Mouse (Mus musculus) kidney, adult 10 weeks (tissue): ENCODE results near the gene Naglu. TPM values are rescaled to one million over a fixed set of nuclear protein-coding genes. Genes with fewer than 3 reads are reported as not detected.

ENCODE experiments used
- polyA plus RNA-seq: library from polyadenylated mRNA; stranded (reverse); fragments of 350-450 nt; fragmentation: Illumina TruSeq; extraction: RNeasy Lipid Tissue Mini Kit (QIAGEN cat#74804); gene quantifications from one replicate; pipeline ENCODE4 v1.2.3, GENCODE M21; 2014; ENCODE audit warnings: low read depth, low replicate concordance

Naglu gene
- polyA plus RNA-seq = 0.32 TPM

DNA sequence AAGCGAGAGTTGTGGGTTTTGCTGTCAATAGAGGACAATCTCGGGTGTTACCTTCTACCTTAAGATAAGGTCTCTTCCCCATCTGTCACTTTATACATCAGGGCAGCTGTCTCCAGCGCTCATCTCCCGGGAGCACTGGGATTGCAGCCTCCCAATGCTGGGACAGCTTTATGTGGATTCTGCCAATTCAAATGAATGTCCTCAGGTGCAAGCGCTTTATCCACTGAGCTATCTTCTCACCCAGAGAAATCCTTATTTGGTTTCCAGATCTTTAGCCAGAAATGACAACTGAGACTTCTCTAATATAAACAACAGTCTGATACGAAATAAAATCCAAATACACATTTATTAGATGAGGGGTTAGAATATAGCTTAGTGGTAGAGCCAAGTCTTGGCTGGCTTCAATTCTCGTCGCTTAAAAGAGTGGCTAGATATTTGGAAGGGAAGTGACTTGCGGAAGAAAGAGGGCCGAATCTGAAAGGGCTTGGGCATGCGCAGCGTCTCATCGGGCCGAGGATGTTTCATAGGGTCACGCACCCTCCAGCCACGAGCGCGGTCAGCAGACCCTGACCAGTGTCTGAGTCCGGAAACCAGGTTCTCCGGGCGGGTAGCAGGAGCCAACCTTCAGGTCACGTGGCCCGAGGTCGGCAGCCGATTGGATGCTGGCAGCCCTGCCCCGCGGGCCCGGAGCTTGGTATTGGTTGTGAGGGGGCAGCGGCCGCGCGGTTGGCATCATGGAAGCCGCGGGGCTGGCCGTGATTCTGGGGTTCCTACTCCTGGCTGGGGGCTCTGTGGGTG is at the start of gene Naglu:
Gene Naglu, plus strand, starts transcription at position 622 of the 798 bp plus-strand sequence.

DNA sequence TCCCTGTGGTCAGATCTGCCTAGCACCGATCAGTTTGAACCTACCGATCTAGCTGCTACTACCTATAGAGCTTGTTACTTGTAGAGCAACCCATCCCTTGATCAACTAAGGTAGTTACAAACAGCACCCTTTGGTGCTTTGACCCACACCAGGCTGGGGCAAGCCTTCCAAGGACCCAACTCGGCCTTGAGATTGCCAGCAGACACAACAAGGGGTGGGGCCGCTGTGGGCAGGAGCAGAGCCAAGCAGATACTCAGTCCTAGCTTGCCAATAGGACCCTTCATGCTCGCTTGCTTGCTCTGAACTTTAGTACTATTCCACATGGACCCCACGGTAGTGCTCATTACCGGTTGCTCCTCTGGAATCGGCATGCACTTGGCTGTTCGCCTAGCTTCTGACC is 8.3 kb downstream of the Naglu start, which contains the start of gene Hsd17b1:
Gene Hsd17b1, plus strand, starts transcription at position 291 of the 400 bp plus-strand sequence.

DNA sequence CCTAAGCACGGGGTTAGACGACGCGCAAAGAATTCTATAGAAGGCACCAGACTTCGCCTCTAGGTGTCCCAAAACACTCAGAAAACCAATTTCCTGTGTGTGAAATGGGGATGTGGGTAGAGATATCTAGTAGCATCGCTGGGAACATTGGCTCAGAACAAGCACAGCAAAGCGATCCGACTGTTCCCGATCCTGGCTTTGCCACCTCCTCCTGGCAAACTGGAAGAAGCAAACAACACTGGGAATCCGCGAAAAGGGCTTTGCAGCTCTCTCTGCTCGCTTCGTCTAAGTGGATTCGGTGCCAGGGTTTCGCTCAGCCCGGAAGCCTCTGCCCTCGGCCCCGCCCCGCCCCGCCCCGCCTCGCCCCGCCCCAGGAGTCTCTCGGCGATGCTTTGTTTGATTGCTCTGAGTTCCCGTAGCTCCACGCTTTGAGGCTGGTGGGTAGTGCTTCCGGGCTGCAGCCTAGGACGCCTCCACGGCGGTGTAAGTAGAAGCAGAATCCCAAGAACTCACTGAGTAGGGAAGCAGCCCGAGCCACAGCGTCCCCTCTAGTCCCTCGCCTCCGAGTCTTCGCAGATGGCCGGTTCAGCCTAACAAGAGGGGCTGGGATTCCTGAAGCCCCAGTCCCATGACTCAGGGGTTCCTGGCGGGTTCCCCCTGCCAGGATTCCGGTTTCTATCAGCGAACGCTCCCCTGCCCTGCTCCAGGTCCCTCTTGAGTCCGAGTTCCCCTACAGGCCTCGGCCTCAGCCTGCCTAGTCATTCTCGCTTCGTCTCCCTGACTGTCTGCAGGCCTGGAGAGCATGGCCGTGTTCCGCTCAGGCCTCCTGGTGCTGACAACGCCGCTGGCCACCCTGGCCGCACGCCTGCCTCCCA is 12.6 kb downstream of the Naglu start, which contains the start of gene Coasy:
Gene Coasy, plus strand, starts transcription at position 358 of the 875 bp plus-strand sequence.

DNA sequence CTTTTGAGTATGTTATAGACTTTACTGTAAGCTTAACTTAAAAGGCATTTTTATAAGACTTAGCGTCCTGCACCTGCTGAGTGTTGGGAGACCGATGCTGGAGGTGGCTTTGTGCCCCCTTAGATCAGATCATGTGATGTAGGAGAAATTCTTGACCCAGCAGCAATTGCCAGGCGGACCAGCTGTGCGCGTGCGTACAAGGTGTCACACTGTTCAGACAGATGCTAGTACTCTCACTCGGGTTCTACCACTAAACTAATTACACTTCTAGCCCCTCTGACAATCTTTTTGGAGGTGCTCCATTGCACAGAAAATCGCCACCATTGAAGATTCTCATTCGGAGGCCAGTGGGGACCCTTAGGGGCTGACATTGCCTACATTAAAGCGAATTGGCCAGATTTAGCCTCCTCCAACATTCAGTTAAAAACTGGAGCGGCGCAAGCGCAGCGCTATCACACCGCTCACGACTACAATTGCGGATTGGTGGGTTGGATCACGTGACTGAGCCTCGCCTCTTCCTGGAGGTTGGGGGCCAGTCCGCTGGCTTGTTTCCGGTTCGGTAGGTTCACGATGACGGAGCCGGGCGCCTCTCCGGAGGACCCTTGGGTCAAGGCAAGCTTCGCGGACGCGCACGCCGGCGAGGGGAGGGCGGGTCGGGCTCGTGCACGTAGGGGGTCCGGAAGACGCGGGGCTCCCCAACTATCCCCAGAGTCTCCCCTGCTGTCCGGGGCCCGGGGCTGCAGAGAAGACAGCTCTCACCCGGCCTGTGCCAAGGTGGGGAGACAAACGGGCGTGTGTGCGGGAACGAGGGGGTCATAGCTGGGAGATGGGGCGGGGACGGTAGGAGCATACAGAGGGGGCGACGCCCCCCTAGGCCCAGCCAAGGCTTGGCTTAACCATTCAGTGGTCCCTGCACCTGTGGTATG is 17.2 kb downstream of the Naglu start, which contains the start of gene Mlx:
Gene Mlx, plus strand, starts transcription at position 522 of the 926 bp plus-strand sequence.

DNA sequence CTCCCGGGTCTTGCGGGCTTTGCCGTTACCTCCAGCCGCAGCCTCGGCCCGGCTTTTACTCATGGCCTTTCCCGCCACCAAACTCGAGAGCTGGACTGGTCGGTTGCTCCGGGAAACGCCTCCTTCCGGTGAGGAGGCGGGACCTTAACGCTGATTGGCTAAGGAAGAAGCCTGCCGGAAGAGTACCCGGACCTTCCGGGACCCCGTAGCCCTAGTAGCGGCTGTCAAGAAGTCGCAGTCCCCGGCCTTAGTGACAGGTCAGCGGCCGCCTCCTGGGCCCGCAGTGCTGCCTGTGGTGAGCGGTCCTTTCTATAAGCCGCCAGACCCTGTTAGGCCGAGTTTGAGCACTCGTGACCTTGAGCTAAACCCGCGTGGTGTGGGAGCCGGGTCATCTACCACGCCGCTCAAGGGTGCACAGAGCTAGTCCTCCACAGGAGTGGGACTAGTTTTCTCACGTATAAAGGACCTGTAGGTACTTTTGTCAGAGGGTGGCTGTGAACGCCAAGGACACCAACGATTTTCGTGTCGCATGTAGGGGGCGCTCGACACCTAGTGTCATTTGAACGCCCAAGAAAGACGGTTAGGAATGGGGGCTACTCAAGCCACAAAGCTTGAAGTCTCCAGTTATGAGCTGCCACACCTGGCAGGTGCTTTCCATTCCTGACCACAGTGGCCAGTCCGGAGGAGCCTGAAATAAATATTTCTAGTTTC is 25.7 kb downstream of the Naglu start, which contains the start of gene Psmc3ip:
Gene Psmc3ip, minus strand, starts transcription at position 123 of the 711 bp plus-strand sequence.

DNA sequence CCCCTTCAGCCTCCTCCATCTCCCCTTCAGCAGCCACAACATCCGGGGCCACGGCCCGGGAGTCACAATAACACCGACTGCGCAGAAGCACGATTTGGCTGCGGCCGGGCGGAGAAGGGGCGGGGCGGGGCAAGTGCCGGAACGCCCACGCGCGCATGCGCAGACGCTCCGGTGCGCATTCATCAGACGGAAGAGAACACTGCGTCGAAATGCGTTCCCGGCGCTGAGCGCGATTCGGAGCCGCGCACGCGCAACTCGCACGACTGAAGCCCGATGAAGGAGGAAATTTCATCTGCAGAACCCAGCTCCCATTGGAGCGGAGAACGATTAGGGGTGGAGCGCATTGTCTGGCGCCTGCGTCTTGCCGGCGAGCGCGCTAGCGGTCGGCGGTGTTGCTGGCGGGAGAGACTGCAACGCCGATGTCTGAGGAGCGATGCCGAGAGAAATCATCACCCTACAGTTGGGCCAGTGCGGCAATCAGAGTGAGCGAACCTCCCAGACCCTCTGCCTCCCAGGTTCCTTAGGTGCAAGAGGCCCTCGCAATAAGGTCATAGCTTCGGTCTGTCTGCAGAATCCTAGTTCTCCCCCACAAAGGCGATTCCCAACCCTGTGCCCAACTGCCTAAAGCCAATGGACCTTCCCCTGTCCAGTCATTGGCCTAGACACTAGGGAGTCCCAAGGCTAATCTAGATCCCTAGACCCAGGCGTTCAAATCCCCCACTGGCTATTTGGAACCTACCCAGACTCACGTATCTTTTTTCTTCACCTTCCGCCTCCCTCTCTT is 50.1 kb downstream of the Naglu start, which contains the start of the genes Retreg3 and Tubg1:
Gene Retreg3, minus strand, starts transcription at position 133 of the 784 bp plus-strand sequence.
Gene Tubg1, plus strand, starts transcription at position 178 of the 784 bp plus-strand sequence.

Other genes starting within 250 kb of the Naglu start
- gene Stat5b, start 219.3 kb upstream of the Naglu start, polyA plus RNA-seq = 4.4 TPM
- gene Stat5a, start 210.7 kb upstream of the Naglu start, polyA plus RNA-seq = 2.6 TPM
- gene Stat3, start 130.5 kb upstream of the Naglu start, polyA plus RNA-seq = 20.1 TPM
- gene Cavin1, start 99.1 kb upstream of the Naglu start, polyA plus RNA-seq = 17.6 TPM
- gene Atp6v0a1, start 60.6 kb upstream of the Naglu start, polyA plus RNA-seq = 43.7 TPM
- not detected for gene Hsd17b1, start 8.4 kb downstream of the Naglu start, polyA plus RNA-seq
- 7.6 TPM for gene Coasy, start 12.6 kb downstream of the Naglu start, polyA plus RNA-seq
- gene Mlx, start 17.3 kb downstream of the Naglu start, polyA plus RNA-seq = 48.5 TPM
- 3.7 TPM for gene Psmc3ip, start 25.4 kb downstream of the Naglu start, polyA plus RNA-seq
- 37.4 TPM for gene Retreg3, start 49.9 kb downstream of the Naglu start, polyA plus RNA-seq
- 0.36 TPM for gene Tubg1, start 49.9 kb downstream of the Naglu start, polyA plus RNA-seq
- not detected for gene Tubg2, start 85.9 kb downstream of the Naglu start, polyA plus RNA-seq
- not detected for gene Cntnap1, start 100.5 kb downstream of the Naglu start, polyA plus RNA-seq
- not detected for gene Plekhh3, start 101.3 kb downstream of the Naglu start, polyA plus RNA-seq
- gene Ccr10, start 105.4 kb downstream of the Naglu start, polyA plus RNA-seq = not detected
- gene Ezh1, start 156.5 kb downstream of the Naglu start, polyA plus RNA-seq = 30.4 TPM
- 6.7 TPM for gene Ramp2, start 176.0 kb downstream of the Naglu start, polyA plus RNA-seq
- gene Vps25, start 183.7 kb downstream of the Naglu start, polyA plus RNA-seq = 115 TPM
- 2.6 TPM for gene Wnk4, start 190.6 kb downstream of the Naglu start, polyA plus RNA-seq
- gene Cntd1, start 209.0 kb downstream of the Naglu start, polyA plus RNA-seq = 4.6 TPM
- gene Coa3, start 209.1 kb downstream of the Naglu start, polyA plus RNA-seq = 13.9 TPM
- gene Becn1, start 232.3 kb downstream of the Naglu start, polyA plus RNA-seq = 96.1 TPM
- gene Psme3, start 246.2 kb downstream of the Naglu start, polyA plus RNA-seq = 180 TPM